Mouse (Mus musculus): ENCODE data around the gene Ppfia4.

The Ppfia4 gene

GRCm38 (mm10) chr1:134339757-134340619 lies 7.3 kb upstream of the Ppfia4 start:
- DNase-seq (ENCODE audit: low read depth in 1 of 2, low spot score in 2 of 2): no peak

- DNase-seq (ENCODE audit: low read depth in 1 of 2, low spot score in 2 of 2): no peak
These were observed 6.4 kb upstream of the Ppfia4 start for GRCm38 (mm10) chr1:134339162-134339561.

- DNase-seq (ENCODE audit: low read depth in 1 of 2, low spot score in 2 of 2): no peak
These were observed 4.4 kb upstream of the Ppfia4 start for GRCm38 (mm10) chr1:134336958-134337710.

- no peak for DNase-seq (ENCODE audit: low read depth in 1 of 2, low spot score in 2 of 2)
These were observed 3.4 kb upstream of the Ppfia4 start for GRCm38 (mm10) chr1:134335924-134336810.

- no peak for DNase-seq (ENCODE audit: low read depth in 1 of 2, low spot score in 2 of 2)
These were observed 2.6 kb upstream of the Ppfia4 start for GRCm38 (mm10) chr1:134335211-134335923.

GRCm38 (mm10) chr1:134334111-134334827 lies 1.5 kb upstream of the Ppfia4 start:
- DNase-seq (ENCODE audit: low read depth in 1 of 2, low spot score in 2 of 2): no peak

GRCm38 (mm10) chr1:134333371-134334110 lies 813 bp upstream of the Ppfia4 start:
- DNase-seq (ENCODE audit: low read depth in 1 of 2, low spot score in 2 of 2): no peak

GRCm38 (mm10) chr1:134331879-134332635 lies 671 bp downstream of the Ppfia4 start:
- peak; percentile 19 to 44 for DNase-seq (ENCODE audit: low read depth in 1 of 2, low spot score in 2 of 2)

- DNase-seq (ENCODE audit: low read depth in 1 of 2, low spot score in 2 of 2): no peak
These were observed 5.8 kb downstream of the Ppfia4 start for GRCm38 (mm10) chr1:134326841-134327346.

- DNase-seq (ENCODE audit: low read depth in 1 of 2, low spot score in 2 of 2): no peak
These were observed 10.1 kb downstream of the Ppfia4 start for GRCm38 (mm10) chr1:134322591-134322990.

- no peak for DNase-seq (ENCODE audit: low read depth in 1 of 2, low spot score in 2 of 2)
These were observed 11.9 kb downstream of the Ppfia4 start for GRCm38 (mm10) chr1:134320691-134321301.

GRCm38 (mm10) chr1:134318261-134318660 lies 14.5 kb downstream of the Ppfia4 start:
- DNase-seq (ENCODE audit: low read depth in 1 of 2, low spot score in 2 of 2): no peak

- DNase-seq (ENCODE audit: low read depth in 1 of 2, low spot score in 2 of 2): no peak
These were observed 16.4 kb downstream of the Ppfia4 start for GRCm38 (mm10) chr1:134316361-134316760.

- DNase-seq (ENCODE audit: low read depth in 1 of 2, low spot score in 2 of 2): no peak
These were observed 17.5 kb downstream of the Ppfia4 start for GRCm38 (mm10) chr1:134315181-134315580.

GRCm38 (mm10) chr1:134311760-134312159 lies 21.0 kb downstream of the Ppfia4 start:
- no peak for DNase-seq (ENCODE audit: low read depth in 1 of 2, low spot score in 2 of 2)

GRCm38 (mm10) chr1:134310729-134311128 lies 22.0 kb downstream of the Ppfia4 start:
- no peak for DNase-seq (ENCODE audit: low read depth in 1 of 2, low spot score in 2 of 2)

- DNase-seq (ENCODE audit: low read depth in 1 of 2, low spot score in 2 of 2): no peak
These were observed 22.4 kb downstream of the Ppfia4 start for GRCm38 (mm10) chr1:134310291-134310690.

- DNase-seq (ENCODE audit: low read depth in 1 of 2, low spot score in 2 of 2): no peak
These were observed 25.3 kb downstream of the Ppfia4 start for GRCm38 (mm10) chr1:134307409-134307808.

Measured in monocyte, adult 2 months (primary cell).